Mouse (Mus musculus): ENCODE measurements around the gene St13.

The St13 gene

GRCm38 (mm10) chr15:81365246-81365645 lies 34.6 kb downstream of the St13 start:
- no peak for DNase-seq (ENCODE audit: low read depth, low spot score)

- no peak for DNase-seq (ENCODE audit: low read depth, low spot score)
These were observed 35.6 kb downstream of the St13 start for GRCm38 (mm10) chr15:81364271-81364670.

GRCm38 (mm10) chr15:81362501-81362900 lies 37.4 kb downstream of the St13 start:
- DNase-seq (ENCODE audit: low read depth, low spot score) = no peak

- DNase-seq (ENCODE audit: low read depth, low spot score) = no peak
These were observed 38.4 kb downstream of the St13 start for GRCm38 (mm10) chr15:81361417-81362015.

GRCm38 (mm10) chr15:81361022-81361404 lies 38.9 kb downstream of the St13 start:
- no peak for DNase-seq (ENCODE audit: low read depth, low spot score)

GRCm38 (mm10) chr15:81360345-81361021 lies 39.4 kb downstream of the St13 start, which contains the start of gene Slc25a17:
Gene Slc25a17, minus strand, starts transcription at chr15:81360812.
- DNase-seq (ENCODE audit: low read depth, low spot score) = peak; percentile 96

GRCm38 (mm10) chr15:81359421-81359820 lies 40.5 kb downstream of the St13 start:
- no peak for DNase-seq (ENCODE audit: low read depth, low spot score)

- DNase-seq (ENCODE audit: low read depth, low spot score) = no peak
These were observed 40.9 kb downstream of the St13 start for GRCm38 (mm10) chr15:81358943-81359342.

- no peak for DNase-seq (ENCODE audit: low read depth, low spot score)
These were observed 42.9 kb downstream of the St13 start for GRCm38 (mm10) chr15:81356946-81357345.

- DNase-seq (ENCODE audit: low read depth, low spot score) = peak; percentile 74
These were observed 44.6 kb downstream of the St13 start for GRCm38 (mm10) chr15:81355146-81355761.

- peak; percentile 61 for DNase-seq (ENCODE audit: low read depth, low spot score)
These were observed 47.2 kb downstream of the St13 start for GRCm38 (mm10) chr15:81352638-81353037.

- DNase-seq (ENCODE audit: low read depth, low spot score) = no peak
These were observed 49.5 kb downstream of the St13 start for GRCm38 (mm10) chr15:81350401-81350800.

GRCm38 (mm10) chr15:81348366-81348765 lies 51.5 kb downstream of the St13 start:
- no peak for DNase-seq (ENCODE audit: low read depth, low spot score)

GRCm38 (mm10) chr15:81347466-81347865 lies 52.4 kb downstream of the St13 start:
- DNase-seq (ENCODE audit: low read depth, low spot score) = no peak

GRCm38 (mm10) chr15:81341426-81341825 lies 58.5 kb downstream of the St13 start:
- DNase-seq (ENCODE audit: low read depth, low spot score) = no peak

- DNase-seq (ENCODE audit: low read depth, low spot score) = no peak
These were observed 60.7 kb downstream of the St13 start for GRCm38 (mm10) chr15:81339158-81339557.

- no peak for DNase-seq (ENCODE audit: low read depth, low spot score)
These were observed 63.4 kb downstream of the St13 start for GRCm38 (mm10) chr15:81336466-81336865.

GRCm38 (mm10) chr15:81332517-81332916 lies 67.4 kb downstream of the St13 start:
- no peak for DNase-seq (ENCODE audit: low read depth, low spot score)

- no peak for DNase-seq (ENCODE audit: low read depth, low spot score)
These were observed 69.0 kb downstream of the St13 start for GRCm38 (mm10) chr15:81330816-81331433.

GRCm38 (mm10) chr15:81329721-81330369 lies 70.0 kb downstream of the St13 start:
- DNase-seq (ENCODE audit: low read depth, low spot score) = peak; percentile 36

- no peak for DNase-seq (ENCODE audit: low read depth, low spot score)
These were observed 72.4 kb downstream of the St13 start for GRCm38 (mm10) chr15:81327501-81327900.

- no peak for DNase-seq (ENCODE audit: low read depth, low spot score)
These were observed 74.9 kb downstream of the St13 start for GRCm38 (mm10) chr15:81324979-81325378.
